Mouse (Mus musculus): ENCODE results near the gene Lman2.

Lman2 gene

DNA sequence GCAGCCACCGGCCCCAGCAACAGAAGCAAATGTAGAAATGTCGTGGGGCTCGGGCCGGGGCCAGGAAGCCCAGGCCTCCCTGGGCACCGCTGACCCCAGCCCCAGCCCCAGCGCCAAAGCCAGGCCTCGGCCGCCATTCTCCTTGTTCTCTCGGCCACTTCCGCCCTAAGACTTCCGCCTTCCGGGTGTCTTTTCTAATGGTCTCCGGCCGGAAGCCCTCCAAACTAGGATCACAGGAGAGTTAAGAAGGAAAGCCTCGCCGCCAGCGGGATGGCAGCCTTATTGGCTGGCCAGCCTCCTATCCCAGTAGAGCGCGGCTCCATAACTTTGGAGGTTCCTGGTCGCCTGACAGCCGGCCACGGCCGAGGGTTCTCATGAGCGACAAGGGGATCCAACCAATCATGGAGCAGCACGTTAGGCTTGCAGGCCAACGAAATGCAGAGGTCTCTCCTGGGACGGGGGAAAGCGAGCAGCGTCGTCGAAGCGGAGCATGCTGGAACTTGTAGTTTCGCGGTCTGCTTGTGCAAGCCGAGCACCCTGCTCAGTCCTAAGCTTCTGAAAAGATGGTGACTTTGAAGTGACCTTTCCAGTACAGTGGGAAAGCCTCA, at the start of gene Lman2:
TSS of gene Lman2 (minus strand) at position 331 of the 608 bp plus-strand sequence.
- peak; percentile 96 for DNase-seq (ENCODE audit: low read depth)

DNA sequence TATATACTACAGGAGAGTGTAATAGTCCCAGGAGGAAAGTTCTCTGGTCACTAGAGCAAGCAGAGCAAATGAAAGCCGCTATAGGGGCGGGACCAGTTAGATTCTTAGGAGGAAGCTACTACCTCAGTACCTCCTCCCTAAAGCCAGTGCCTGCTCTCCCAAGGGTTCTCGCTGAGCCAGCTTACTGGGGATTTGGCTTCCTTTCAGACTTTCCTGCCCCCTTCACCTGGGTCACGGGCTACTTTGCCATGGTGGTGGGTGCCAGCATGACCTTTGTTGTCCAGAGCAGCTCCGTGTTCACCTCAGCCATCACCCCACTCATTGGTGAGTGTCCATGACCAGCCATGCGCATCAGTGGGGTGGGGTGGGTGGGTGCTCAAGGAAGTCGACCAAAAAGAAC, 49.2 kb upstream of the Lman2 start:
- no peak for DNase-seq (ENCODE audit: low read depth)

DNA sequence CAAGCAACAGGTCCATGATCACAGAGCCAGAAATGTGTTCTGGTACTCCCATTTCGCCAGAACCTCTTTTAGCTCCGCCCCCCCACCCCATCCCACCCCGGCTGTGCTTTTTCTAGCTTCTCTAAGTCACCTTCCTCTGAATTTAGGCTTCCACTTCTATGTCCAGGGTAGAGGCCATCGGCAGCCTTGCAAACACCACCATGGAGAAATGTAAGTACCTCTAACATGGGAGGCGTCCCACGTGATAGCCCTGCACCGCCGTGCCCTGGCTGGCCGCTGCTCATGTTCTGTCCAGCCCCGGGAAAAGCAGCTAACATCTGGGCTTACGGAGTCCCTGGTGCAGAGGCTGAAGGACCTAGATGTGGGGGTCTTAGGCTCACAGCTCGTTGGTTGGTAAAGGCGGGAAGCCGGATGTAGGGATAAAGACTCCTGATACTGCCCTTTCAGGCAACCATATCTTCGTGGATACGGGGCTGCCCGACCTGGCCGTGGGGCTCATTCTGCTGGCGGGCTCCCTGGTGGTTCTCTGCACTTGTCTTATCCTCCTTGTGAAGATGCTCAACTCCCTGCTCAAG, 46.0 kb upstream of the Lman2 start:
- DNase-seq (ENCODE audit: low read depth), result no peak

DNA sequence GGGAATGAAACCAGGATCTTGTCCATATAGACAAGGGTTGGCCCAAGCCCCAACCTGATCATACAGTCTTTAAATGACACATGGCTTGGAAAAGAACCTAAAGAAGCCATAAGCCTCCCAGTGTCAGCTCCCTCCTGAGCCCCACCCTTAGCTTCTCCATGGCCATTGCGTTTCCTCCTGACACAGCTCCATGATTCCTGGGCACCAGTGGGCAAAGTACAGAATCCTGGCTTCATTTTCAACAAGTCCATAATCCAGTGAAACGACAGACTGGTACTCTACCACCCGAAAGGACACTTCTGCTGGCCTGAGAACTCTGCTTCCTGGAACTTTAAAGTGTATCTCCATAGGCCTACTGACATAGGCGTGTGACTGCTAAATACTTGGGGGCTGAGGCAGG, 44.8 kb upstream of the Lman2 start:
- no peak for DNase-seq (ENCODE audit: low read depth)

DNA sequence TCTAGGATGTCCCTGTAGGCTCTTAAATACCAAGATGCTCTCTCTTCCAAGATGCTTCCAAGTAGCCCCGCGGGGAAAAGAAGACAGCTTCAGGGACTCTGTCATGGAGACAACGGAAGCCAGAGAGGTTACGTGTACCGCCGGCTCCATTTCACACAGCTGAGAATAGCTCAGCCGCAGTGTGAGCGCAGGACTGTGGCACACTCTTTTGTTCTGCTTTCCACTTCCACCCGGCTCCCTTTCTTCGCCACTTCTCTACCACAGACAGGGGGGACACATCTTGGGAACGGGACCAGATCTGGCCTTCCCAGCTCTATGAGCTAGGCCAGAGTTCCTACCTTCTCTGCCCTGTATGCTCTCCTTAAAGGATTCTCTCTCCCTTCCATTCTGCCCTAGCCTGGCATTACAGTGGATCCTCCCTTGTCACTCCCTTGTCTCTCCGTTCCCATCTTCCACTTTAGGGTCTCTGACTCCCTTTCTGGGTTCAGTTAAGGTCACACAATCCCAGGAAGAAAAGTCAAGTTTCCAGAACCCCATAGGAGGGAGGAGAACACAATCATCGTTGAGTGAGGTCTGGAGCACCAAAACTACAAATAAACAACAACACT, 43.3 kb upstream of the Lman2 start:
- no peak for DNase-seq (ENCODE audit: low read depth)

DNA sequence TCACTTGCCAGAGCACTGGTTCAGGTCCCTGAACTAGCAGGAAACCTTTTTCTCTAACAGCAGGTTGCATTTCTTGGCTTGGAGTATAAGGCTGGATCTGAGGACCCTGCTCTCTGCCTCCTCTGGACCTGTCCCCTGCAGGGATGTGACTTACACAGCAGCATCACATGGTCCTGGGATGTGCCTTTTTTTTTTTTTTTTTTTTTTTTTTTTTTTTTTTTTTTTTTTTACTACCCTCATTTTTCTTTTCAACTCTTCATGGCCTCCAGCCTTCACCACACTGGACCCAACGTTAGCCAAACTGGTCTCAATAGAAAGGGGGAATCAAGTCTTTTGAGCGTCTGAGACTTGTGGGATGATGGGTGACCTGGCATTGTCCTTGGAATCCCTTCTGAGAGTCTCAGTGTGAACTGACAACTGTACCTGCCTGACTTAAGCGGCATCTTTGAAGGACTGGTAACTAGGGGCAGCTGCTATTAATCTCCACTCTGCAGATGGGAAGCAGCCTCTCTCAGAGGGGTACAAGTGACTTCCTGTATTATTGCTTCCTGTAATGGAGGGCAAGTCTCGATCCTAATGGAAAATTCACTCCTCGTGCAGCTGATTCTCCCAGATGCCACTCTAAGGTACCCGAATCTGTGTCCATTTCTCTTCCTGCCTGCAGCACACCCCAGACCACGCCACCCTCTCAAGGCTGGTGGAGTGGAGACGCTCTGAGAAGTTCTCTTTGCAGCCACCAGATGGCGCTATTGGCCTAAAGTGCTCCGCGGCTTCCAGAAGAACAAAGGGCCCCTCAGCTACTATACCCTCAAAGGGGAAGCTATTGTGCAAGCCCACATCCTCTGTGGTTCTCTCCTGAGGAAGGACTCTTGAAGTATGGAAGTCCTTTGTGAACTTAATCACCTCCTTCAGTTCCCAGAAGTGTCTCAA, 42.5 kb upstream of the Lman2 start:
- DNase-seq (ENCODE audit: low read depth), result peak; percentile 47

DNA sequence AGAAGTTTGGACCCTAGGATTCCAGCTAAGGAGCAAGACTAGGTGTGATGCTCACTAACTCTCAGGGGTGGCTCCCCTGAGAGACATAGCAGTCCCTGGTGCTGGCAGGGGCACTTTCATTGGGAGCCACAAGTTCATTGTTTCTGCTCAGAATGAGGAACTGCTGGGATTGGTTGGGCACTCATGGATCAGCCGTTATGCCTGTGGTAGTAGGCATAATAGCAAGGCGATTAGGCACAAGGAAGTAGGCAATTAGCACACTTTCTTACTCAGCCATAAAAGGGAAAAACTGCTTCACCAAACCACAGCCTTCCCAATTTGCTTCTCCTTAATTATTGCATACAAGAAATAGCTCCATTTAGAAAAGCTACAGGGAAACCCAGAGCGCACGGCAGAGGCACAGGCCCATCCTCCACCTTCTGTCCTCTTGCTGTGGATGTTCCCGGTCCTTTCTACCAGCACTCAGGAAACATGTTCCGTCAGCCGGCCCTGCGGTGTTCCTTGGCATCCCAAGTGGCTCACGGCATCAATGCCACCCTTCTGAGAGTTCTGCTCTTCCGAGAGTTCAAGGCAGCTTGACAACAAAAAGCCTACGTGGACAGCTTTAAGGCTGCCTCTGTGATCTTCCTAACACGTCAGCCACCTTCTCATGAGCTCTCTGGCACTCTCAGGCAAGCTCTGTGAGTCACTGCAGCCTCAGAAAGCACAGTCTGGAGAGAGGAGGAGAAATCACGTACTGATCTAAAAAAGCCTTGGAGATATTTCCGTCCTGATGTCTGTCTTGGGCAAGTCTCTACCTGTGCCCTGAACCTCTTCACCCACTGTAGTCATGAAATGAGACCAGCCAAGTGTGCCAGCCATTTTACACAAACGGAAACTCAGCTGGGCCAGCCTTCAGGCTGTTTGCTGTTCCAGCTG, 41.6 kb upstream of the Lman2 start:
- DNase-seq (ENCODE audit: low read depth), result no peak

DNA sequence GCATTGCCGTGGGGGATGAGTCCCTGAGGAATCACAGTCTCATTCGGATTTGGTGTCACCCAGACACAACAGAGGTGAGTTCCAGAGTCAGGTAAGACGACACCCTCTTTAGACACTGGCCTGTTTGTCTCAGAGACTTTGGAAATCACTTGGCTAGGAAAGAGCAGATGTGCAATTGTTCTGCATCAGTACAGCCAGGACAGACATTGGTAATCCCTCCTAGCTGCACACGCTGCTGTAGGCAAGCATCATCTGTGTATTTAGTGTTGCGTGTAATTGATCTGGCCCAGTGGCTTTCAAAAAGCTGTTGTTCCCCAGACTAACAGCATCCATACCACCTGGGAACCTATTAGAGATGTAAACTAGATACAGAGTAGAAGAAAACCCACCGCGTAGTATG, 40.7 kb upstream of the Lman2 start:
- no peak for DNase-seq (ENCODE audit: low read depth)

DNA sequence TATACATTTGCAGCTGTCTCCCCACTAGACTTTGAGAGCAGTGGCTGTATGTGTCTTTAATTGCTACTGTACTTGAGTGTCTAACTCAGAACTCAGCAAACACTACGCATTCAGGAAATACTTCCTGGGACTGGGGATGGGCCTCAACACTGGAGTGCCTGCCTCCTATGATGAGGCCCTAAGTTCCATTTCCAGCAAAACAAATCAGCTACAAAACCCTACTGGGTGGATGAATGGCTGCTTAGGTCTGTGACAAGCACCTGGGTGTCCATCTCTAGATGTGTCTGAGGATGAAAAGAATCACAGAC, 37.4 kb upstream of the Lman2 start:
- no peak for DNase-seq (ENCODE audit: low read depth)

DNA sequence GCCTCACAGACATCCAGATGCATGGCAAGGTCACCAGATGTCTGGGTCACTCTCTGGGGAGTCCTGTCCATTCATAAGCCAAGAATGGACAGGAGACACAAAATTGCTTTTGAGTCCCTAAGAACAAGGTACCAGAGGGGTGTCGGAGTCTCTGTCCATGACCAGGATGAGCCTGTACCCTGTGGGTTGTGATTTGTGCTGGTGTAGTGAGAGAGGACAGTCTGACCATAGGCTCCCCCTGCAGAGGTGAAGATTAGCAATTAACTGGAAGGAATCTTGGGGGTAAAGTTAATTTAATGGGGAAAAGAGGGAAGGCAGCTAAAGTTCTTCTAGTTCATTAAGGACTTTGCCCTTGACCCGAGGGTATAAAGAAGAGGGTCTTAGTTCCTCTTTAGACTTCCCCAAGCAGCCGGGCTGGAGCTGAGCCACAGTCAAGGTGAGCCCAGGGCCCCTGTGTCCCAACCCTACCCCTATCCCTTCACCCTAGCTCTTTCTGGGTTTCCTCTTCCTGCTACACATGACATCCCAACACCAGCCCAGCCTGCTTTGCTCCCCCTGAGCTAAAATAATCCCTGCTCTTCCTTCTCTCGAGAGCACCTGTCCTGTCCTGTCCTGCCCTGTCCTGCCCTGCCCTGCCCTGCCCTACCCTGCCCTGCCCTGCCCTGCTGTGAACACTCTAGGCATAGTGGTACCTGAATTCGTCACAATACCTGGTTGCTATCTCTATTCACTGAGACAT, 36.9 kb upstream of the Lman2 start:
- no peak for DNase-seq (ENCODE audit: low read depth)

DNA sequence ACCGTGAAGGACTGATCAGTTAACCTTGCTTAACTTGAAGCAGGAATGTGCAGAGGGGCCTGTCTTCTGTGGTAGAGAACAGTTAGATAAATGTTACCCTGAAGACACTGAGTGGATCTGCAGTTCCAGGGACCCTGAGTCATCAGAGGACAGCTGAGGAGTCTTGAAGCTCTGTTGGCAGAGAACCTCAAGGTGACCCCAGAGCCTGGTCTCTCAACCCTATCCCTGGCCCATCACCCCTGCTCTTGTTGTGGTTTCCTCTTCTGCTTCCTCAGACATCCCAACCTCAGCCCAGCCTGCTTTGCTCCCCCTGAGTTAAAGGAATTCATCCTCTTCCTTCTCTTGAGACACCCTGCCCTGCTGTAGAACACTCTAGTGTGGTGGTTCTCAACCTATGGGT, 35.5 kb upstream of the Lman2 start, which contains the start of gene Slc34a1:
TSS of gene Slc34a1 (plus strand) at position 100 of the 400 bp plus-strand sequence.
- no peak for DNase-seq (ENCODE audit: low read depth)

DNA sequence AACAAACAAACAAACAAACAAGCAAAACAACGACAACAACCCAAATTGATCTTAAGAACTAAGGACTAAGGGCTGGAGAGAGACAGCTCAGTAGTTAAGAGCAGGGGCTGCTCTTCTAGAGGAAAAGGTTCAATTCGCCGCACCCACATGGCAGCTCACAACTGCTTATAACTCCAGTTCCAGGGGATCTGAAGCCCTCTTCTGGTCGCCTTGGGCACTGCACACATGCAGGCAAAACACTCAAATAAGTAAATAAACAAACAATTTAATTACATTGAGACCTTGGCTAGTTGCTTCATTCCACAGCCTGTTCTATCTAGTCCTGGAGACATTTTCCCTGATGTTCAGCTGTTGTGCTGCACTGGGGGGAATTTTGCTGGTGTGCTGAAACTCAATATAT, 30.4 kb upstream of the Lman2 start:
- peak; percentile 31 for DNase-seq (ENCODE audit: low read depth)

DNA sequence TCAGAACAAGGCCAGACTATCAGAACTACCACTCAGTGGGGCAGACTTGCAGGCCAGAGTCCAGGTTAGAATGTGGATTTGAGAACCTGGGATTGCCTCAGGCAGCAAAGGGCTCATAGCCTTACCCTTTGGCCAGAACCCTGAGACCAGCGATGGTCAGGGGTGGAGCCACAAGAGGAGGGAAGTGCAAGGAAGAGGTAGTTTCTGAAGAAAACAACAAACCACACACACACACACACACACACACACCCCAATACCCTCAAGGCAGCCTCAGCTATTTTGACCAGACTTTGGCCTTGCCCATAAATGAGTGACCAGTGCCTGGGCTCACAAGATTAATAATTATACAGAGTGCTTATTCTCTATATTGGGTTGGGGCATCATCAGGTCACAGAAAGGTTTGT, 29.0 kb upstream of the Lman2 start:
- no peak for DNase-seq (ENCODE audit: low read depth)

DNA sequence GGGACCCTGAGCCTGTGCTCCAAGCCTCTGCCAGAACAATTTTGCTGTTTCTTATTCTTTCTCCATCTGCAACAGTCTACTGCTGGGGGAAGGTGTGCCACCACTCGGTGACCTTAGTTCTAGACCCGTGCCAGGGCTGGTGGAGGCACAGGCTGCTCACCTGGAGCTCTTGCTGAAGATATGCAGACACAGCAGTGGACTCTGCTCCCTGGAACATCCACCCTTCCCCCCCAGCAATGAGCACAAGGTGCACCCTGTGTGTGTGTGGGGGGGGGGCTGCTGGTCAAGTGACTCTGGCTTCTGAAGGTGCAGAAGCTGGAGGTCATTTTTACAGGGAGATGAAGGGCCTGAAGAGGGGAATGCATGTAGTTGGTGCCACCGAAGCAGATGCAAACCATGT, 28.1 kb upstream of the Lman2 start:
- no peak for DNase-seq (ENCODE audit: low read depth)

DNA sequence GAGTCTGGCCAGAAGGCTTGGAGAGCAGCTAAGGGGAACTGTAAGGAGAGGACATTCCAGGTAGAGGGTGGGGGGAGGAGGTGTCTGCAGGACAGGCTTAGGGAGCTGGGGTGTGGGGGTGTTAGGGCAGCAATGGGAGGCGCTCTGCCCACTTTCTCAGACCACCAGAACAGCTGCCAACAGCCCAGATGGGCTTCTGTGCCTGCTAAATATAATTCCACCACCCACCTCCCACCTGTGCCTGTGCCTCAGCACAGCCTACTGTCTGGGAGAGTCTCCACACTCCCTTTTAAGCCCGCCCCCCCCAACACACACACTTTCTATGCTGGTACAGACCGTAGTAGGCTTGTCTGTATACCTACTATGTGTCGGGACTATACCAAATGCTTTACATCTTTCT, 19.2 kb upstream of the Lman2 start:
- no peak for DNase-seq (ENCODE audit: low read depth)

DNA sequence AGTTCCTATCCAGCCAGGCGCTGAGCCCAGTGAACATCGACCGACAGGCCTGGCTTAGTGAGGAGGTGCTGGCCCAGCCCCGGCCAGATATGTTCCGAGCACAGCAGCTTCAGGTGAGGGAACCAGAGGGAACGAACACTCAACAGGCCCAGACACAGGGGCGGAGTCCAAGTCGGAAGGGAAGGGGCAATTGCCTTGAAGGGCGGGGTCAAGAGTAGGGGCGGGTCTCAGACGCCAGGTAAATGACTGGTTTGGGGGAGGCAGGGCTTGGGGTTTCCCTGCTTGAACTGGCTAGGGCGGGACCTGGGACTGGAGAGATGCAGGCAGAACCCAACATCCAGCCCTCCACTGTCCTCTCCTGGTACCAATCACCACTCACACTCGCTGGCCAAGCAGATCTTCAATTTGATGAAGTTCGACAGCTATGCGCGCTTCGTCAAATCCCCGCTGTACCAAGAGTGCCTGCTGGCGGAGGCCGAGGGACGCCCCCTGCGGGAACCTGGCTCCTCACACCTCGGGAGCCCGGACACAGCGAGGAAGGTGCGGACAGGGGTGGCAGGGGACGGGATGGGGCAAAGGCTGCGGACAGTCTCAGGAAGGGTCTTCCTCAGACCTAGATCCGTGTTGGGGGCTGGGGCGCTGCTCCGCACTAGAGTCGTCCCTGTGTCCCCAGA, 16.5 kb upstream of the Lman2 start:
- no peak for DNase-seq (ENCODE audit: low read depth)

DNA sequence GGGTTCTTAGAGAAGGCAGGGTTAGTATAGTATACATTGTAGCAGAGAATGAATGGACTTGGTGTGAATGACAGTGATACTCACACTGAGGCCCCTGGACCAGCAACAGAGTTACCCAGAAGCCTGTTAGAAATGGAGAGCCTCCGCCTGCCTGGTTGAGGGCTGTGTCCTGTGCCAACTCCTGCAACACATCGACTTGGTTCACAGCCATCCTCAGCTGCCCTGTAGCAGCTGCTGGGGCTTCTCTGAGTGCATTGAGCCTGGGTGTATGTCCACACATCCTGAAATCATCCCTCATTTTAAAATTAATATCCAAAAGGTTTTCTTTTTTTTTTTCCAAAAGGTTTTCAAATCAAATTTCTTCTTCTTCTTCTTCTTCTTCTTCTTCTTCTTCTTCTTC, 13.3 kb upstream of the Lman2 start:
- no peak for DNase-seq (ENCODE audit: low read depth)

DNA sequence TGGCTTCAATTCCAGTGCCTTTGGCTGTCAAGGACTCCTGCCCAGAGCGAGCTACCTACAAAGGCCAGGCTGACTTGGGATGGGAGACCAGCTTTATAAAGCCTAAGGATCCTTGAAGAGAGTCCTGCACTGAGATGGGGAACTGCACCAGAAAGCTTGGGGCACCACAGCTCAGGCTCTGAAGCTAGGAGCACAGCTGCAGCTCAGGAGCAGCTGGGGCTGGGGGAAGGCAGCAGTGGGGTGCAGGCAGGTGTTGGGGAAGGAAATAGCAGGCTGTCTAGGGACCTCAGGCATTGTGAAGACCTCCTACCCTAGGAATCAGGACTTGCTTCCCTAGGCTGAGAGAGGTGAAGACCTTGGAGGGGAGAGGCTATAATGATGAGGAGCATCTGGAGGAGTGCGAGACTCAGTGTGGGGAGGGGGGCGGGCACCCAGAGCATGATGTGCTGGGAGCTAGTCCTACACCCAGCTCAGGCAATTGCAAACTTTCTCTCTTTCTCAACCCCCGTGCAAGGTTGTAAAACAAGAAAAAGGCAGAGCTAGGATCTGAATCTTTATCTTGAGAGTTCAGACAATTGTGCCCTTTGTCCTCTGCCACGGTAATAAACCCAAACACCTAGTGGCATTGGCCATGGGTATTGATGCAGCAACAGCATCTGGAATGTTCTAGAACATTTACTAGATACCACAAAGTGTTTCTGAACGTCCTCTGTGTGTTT, 11.8 kb upstream of the Lman2 start:
- DNase-seq (ENCODE audit: low read depth), result no peak

DNA sequence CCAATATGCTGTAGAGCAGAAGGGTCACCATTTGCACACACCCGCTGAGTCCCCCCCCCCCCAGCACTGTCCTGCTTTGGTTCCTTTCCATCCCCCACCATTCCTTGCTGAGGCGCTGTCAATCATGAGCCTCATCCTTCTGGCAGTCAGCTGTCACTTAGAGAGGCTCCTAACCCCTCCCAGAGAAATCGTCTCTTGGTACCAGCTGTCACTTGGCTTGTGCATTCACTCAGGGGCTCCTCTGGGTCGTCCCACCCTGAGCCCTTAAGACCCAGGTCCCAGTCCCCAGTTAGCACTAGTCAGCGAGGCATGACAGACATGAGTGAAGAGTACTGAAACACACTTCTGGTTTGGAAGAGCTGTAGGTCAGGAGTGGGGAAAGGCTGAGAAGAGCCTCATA, 9.2 kb upstream of the Lman2 start:
- DNase-seq (ENCODE audit: low read depth), result no peak

Measured in c-Kit-positive CD71-positive TER-119-negative erythroid progenitor cells, embryonic 14.5 days (primary cell).